Mouse (Mus musculus) granulocyte monocyte progenitor cell, adult 5-6 weeks (primary cell): ENCODE data around the gene Ninl. TPM values are rescaled to one million over a fixed set of nuclear protein-coding genes. Genes with fewer than 3 reads are reported as not detected.

Experiments used
- ATAC-seq: replicated peaks from 2 replicates; pipeline ENCODE4 v1.8.0; 2016; ENCODE audit warnings: mild to moderate bottlenecking, moderate TSS enrichment, inconsistent platforms; ENCODE audit not compliant: poor library complexity, severe bottlenecking
- total RNA-seq, 2 experiments: library from RNA; stranded (forward) in 1 of 2; stranded (reverse) in 1 of 2; fragments of 200-712, 200-1000 nt in 1 of 2; fragments of >200 nt in 1 of 2; fragmentation: Nextera tagmentation in 1 of 2; gene quantifications; 2 replicates each; pipeline ENCODE4 v1.2.3; 2014 to 2017

Ninl gene
- total RNA-seq, 2 experiments from 2014 or later = 0.13 to 0.88 TPM

GRCm38 (mm10) chr2:151000402-151001178 is 38.6 kb downstream of the Ninl start:
- peak; percentile 85 for ATAC-seq

DNA sequence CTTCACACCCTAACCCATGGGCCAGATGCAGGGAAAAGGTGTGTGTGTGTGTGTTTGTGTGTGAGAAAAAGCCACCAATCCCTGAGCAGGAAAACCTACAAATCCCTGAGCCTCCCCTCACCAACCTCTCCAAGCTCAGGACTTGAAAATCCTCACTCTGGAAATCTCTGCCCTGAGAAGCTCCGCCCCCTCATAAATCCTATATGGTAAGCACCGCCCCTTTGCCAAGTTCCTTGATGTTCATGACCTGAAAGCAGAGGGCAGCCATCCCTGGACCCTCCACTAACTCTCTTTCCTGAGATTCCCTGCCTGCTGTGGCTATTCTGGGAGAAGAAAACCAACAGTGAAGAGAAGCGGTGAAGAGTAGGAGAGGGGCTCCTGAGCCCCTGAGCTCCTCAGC is 40.2 kb downstream of the Ninl start:
- ATAC-seq = no peak

DNA sequence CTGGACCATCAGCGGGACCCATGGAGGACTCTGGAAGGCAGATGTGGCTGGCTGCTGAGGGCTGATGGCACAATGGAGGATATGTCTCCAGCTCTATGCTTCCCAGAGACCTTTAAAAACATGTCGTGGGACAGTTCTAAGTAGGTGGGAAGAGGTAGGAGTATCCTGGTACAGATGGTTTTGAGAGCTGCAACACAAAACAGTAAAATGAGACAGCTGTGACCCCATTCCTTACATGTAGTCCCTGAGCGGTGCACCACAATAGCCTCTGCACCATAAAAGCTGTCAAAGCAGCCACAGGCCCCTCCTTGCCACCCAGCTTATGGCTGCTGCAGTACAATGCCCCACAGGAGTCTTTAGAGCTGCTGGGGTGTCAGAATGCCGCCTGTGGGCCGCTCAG is 41.6 kb downstream of the Ninl start:
- ATAC-seq = no peak

DNA sequence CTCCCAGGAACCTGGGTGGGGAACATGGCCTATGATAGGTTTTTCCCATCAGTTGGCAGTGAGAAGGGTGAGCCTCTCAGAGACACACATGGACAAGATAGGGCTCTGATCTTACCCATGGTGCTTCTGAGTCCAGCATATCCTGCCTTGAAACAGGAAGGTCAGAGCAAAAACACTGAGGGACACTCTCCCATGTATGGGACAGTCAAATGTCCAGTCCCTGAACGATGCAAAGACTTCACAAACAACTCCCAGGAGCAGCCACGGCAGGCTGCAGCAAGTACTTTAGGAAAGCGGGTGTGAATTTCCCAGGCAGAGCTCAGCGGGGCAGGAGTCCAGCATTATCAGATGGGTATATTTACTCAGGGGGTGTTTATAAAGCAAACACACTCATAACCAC is 43.9 kb downstream of the Ninl start:
- no peak for ATAC-seq

DNA sequence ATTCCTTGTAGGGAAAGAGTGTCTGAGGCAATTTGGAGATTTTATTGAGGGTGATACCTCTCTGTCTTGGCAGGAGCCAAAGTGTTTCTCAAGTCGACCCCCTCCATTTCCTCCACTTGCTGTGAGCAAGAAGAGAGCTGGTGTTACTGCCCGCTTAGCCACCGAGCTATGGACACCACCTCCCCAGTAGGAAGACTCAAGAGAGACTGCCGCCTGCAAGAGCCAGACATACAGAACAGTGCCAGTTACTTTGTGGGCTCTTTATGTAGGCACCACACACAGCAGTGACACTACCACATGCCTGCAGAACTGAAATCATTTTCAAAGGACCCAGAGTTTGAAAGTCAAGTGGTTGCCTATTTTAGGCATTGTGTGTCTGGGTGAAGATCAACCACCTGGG is 48.1 kb downstream of the Ninl start:
- ATAC-seq = no peak

DNA sequence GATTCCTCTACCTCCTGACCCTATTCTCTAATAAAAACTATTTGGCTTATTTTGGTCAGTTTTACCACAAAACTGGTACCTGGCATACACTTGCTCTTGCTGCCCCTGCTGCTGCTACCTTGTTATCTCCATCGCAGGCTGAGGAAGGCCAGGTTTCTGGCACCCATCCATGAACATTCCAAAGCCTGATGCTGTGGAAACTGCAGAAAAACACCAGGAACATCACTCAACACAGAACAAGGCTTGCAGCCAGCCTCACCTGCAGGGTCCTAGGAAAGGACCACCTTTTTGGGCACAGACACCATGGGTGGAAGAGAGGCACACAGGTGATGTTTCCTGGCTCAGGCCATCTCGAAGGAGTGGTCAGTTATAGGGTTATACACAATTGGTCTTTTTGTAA is 48.7 kb downstream of the Ninl start:
- ATAC-seq = no peak

GRCm38 (mm10) chr2:150985359-150985758 is 53.8 kb downstream of the Ninl start:
- no peak for ATAC-seq

DNA sequence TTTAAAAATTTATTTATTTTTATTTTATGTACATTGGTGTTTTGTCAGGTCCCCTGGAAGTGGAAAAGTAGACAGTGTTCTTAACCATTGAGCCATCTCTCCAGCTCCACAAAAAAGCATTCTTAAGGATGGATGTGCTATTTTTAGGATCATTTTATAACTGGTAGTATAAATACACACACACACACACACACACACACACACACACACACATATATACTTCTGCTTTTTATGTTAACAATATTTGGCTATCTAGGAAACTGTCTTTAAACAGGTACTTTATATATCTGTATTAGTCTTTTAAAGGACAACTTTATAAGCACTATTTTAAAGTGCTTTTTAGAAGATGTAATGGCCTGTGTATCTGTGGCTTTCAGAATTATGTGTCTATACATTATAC is 57.1 kb downstream of the Ninl start:
- ATAC-seq = no peak

DNA sequence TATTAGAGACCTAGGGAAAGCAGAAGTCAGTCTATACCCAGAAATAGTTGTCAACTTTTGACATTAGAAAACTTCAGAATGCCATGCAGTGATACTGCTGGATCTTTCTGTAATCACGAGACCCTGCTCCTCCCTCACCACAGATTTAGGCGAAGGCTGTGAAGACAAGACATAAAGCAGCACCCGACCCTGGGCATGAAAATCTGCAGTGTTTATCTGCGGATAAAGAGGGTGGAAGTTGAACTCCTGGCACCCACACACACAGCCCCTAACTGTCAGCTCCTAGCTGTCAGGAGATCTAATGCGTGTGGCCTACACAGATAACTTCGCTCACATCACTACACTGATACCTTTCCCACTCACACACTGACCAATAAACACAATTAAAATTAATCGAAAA is 57.7 kb downstream of the Ninl start:
- no peak for ATAC-seq

DNA sequence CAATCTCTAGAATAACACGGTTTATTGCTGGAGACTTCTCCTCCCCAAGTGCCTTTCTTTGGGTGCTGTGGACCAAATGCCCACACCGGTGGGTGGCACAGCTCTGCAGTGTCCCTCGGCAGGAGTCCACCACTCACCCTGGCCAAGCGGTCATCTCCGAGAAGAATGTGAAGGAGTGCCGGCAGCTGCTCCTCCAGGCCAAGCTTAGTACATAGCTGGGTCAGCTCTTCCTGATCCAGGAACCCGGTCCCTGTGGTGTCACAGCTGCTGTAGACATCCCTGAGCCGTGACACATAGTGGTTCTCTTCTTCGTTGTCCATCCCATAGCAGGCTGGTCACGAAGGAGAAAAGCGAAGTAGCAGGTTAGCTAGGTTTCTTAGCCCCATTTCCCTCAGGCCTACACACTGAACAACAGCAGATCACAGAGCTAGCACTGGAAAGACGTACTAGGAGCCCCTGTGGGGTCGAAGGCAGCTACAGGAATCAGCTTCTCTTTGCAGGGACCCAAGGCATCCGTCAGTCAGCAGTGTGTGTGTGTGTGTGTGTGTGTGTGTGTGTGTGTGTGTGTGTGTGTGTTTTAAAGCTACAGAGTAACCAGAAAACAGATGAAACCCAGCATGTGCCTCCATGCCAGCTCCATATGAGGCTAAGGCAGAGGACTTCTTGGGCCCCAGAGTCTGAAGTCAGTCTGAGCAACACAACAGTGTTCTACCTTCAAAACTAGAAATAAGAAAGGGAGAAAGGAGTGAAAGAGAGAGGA is 59.1 kb downstream of the Ninl start:
- ATAC-seq = no peak

DNA sequence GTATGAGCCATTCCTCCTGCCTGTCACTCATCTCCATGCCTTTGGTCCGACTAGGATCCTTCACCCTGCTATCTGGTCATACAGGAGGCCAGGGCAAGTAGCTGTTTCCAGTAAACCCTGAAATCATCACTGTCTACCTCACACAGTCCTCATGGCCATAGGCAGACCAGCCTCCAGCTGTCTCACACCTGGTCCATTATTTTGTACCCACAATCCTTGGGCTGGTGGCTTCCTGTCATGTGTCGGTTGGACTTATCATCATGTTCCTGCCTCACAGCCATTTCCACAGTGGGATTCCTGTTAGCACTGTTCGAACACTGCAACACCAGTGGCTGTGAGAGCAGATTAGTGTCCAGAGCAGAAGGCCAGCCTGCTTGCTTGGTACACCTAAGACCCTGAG is 60.4 kb downstream of the Ninl start:
- ATAC-seq = no peak

DNA sequence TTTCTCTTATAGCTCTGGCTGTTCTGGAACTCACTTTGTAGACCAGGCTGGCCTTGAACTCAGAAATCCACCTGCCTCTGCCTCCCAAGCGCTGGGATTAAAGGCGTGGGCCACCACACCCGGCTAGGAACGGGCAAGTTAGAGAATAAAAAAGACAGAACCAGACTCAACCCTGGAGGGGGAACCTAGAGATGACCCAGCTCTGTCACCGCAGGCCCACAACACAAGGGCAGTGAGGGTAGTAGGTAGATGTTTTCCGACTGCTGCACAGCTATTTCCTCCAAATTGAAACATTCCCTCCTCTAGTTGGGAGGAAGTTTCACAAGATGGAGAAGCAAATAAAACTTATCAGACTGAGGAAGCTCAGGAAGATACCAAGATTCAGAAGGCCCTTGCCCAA is 61.5 kb downstream of the Ninl start:
- ATAC-seq = no peak

DNA sequence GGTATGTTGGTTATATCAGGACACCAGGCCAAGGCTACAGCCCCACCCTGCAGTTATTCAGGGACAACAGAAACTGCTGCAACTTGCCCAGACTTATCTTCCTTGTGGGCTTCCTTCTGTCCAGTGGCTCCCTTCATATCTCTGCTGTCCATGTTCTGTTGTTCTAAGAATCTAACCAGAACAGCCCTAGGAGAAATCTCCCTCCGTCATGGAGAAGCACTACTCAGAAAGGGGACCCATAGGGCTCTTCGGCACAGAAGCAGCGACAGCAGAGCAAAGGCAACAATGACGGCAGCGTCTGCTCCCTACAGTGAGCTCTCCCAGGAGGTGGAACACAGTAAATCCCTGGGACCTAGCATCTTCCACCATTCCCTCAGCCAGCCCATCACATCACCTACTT is 62.3 kb downstream of the Ninl start:
- no peak for ATAC-seq

- no peak for ATAC-seq
These were observed 65.6 kb downstream of the Ninl start for GRCm38 (mm10) chr2:150973401-150974115.

- no peak for ATAC-seq
These were observed 66.5 kb downstream of the Ninl start for GRCm38 (mm10) chr2:150972681-150973080.

DNA sequence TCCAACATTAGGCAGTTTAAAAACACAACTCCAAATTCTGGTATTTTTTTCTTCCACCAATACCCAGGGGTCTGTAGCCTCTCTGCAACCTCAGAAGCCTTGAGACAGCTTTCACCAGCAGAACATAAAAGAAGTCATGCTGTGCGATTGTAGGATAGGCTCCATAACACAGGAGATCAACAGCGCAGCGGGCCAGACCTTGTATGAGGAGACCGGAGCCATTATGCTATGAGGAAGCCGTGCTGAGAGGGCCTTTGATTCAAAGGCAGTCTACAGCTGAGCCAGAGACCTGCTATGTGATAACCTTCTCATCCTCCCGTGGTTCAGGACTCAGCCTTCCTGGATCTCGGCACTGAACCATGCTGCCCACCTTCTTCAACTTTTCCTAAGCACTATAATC is 67.3 kb downstream of the Ninl start:
- ATAC-seq = no peak

- no peak for ATAC-seq
These were observed 70.0 kb downstream of the Ninl start for GRCm38 (mm10) chr2:150969231-150969630.

DNA sequence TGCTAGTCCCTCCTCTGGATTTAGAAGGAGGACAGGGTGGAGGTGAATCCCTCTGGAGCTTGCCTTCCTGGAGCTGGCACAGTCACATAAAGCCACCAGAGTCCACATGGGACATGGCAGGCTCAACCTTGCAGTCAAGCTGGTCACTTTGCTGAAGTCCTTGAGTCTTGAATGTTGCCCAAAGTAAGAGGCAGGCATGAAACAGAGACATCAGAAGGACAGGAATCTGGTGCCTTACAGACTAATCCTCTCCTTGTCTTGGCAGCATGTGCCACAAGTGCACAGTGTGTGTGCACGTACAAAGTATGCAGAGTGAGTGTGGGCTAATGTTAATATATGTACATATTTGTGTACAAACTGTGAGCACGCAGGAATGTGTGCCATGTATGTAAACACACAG is 71.7 kb downstream of the Ninl start:
- ATAC-seq = no peak

- ATAC-seq = no peak
These were observed 73.2 kb downstream of the Ninl start for GRCm38 (mm10) chr2:150965951-150966350.

- ATAC-seq = no peak
These were observed 74.5 kb downstream of the Ninl start for GRCm38 (mm10) chr2:150964641-150965040.

GRCm38 (mm10) chr2:150963246-150963645 is 75.9 kb downstream of the Ninl start:
- ATAC-seq = no peak
